Mouse (Mus musculus) intestine, embryonic 16.5 days (tissue): ENCODE measurements around the gene Rnase4. TPM values are rescaled to one million over a fixed set of nuclear protein-coding genes. Genes with fewer than 3 reads are reported as not detected.

Experiments used
- ATAC-seq: fragments of 200-750 bp; cut with Nextera tagmentation; 2 replicates; pipeline ENCODE4 v1.8.0; 2017; ENCODE audit warnings: moderate TSS enrichment, moderate library complexity
- H3K27ac ChIP-seq: fragments of 300-500 bp; sonication (generic); 2 replicates; pipeline ENCODE4 v1.5.1; 2014; ENCODE audit warnings: mild to moderate bottlenecking, low read length
- H3K27me3 ChIP-seq: fragments of 300-500 bp; sonication (generic); replicated peaks from 2 replicates; pipeline ENCODE4 v1.6.1; 2014; ENCODE audit warnings: low read length, control low read depth, mixed read lengths; ENCODE audit not compliant: control insufficient read depth, insufficient read depth
- H3K36me3 ChIP-seq: fragments of 300-500 bp; sonication (generic); 2 replicates; pipeline ENCODE4 v1.6.1; 2014; ENCODE audit warnings: low read length, control low read depth; ENCODE audit not compliant: control insufficient read depth, insufficient read depth
- H3K4me1 ChIP-seq: fragments of 300-500 bp; sonication (generic); 2 replicates; pipeline ENCODE4 v1.6.1; 2014; ENCODE audit warnings: low read length, control low read depth, mixed read lengths; ENCODE audit not compliant: control insufficient read depth, insufficient read depth
- H3K4me2 ChIP-seq: fragments of 300-500 bp; sonication (generic); 2 replicates; pipeline ENCODE4 v1.6.1; 2014; ENCODE audit warnings: low read depth, low read length, control low read depth
- H3K4me3 ChIP-seq: fragments of 300-500 bp; sonication (generic); 2 replicates; pipeline ENCODE4 v1.5.1; 2014; ENCODE audit warnings: mild to moderate bottlenecking, low read length
- H3K9ac ChIP-seq: fragments of 300-500 bp; sonication (generic); 2 replicates; pipeline ENCODE4 v1.6.1; 2014; ENCODE audit warnings: low read depth, low read length
- H3K9me3 ChIP-seq: fragments of 300-500 bp; sonication (generic); 2 replicates; pipeline ENCODE4 v1.6.1; 2016; ENCODE audit warnings: low read length, control low read depth; ENCODE audit not compliant: control insufficient read depth
- WGBS: fragments of 180-500 bp; shearing (Covaris S2); extraction: QIAGEN DNeasy Blood & Tissue Kit; methylation state at CpG from one replicate; pipeline ENCODE4 v1.1.7; 2014; 5-methylcytosine and 5-hydroxymethylcytosine counted together
- polyA plus RNA-seq: library from polyadenylated mRNA; unstranded; fragments of >200 nt; fragmentation: Nextera tagmentation; extraction: Ambion mirVana; gene quantifications from 2 replicates; pipeline ENCODE4 v1.2.1, GENCODE M21; 2015

The Rnase4 gene
- polyA plus RNA-seq, 1 experiment from 2014 or later = 288 TPM

- Histone ChIP-seq H3K4me2 (no peak overlapping the region), H3K36me3 (no peaks in the 10 kb centered on the region), H3K27me3 (no peaks in the 10 kb centered on the region), H3K4me1 (no peaks in the 10 kb centered on the region), H3K9ac (no peak overlapping the region), H3K4me3 (no peak overlapping the region), H3K27ac (no peak overlapping the region), H3K9me3 (no peaks in the 10 kb centered on the region)
- 77% methylated on average over 7 of the region's 7 CpGs for WGBS
- ATAC-seq = no peak
Measured at GRCm38 (mm10) chr14:51131086-51131815, 40.4 kb downstream of the Rnase4 start.

DNA sequence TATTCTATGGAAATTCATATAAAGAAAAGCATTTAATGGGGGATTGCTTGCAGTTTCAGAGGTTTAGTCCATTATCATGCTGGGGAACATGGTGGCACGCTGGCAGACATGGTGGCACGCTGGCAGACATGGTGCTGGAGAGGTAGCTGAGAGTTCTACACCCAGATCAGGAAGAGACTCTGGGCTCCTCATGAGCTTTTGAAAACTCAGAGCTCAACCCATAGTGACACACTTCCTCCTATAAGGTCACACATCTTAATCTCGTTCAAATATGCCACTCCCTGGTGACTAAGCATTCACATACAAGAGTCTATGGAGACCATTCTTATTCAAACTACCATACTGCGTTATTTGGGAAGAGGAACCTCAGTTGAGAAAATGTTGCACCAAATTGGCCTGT lies 41.5 kb downstream of the Rnase4 start:
- Histone ChIP-seq H3K36me3 (no peaks in the 10 kb centered on the region), H3K4me3 (no peak overlapping the region), H3K9ac (no peak overlapping the region), H3K9me3 (no peaks in the 10 kb centered on the region), H3K27me3 (no peaks in the 10 kb centered on the region), H3K4me1 (no peaks in the 10 kb centered on the region), H3K4me2 (no peak overlapping the region), H3K27ac (no peak overlapping the region)
- peak; percentile 50; the same call in 1 of the 2 replicates for ATAC-seq
- 82% methylated on average over 4 of the region's 4 CpGs for WGBS

DNA sequence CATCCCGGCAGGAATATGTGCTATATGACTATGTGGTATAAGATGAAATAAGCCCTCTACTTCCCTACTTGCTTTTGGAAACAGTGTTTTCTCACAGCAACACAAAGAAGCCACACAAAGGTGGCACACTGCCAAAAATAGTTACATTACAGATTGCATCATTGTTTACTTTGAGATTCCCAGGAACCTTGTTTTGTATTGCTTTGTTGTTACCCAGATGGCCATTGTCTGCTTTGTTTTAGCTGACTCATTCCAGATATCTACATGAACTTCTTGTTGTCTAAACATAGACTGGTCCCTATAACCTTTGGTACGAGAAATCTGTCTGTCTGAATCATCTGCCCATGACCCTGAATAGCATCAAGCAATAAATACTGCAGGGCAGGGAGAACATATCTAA lies 49.5 kb downstream of the Rnase4 start:
- H3K9ac ChIP-seq = no peak overlapping the region
- no peaks in the 10 kb centered on the region for H3K27me3 ChIP-seq
- no peak overlapping the region for H3K27ac ChIP-seq
- H3K4me1 ChIP-seq = peaks cover 4% of the 10 kb centered on the region; the same call in 1 of the 2 replicates
- no peak overlapping the region for H3K4me3 ChIP-seq
- no peaks in the 10 kb centered on the region for H3K36me3 ChIP-seq
- H3K4me2 ChIP-seq = no peak overlapping the region
- no peaks in the 10 kb centered on the region for H3K9me3 ChIP-seq
- peak; percentile 33; the same call in 1 of the 2 replicates for ATAC-seq
- 55% methylated on average over 2 of the region's 2 CpGs for WGBS

DNA sequence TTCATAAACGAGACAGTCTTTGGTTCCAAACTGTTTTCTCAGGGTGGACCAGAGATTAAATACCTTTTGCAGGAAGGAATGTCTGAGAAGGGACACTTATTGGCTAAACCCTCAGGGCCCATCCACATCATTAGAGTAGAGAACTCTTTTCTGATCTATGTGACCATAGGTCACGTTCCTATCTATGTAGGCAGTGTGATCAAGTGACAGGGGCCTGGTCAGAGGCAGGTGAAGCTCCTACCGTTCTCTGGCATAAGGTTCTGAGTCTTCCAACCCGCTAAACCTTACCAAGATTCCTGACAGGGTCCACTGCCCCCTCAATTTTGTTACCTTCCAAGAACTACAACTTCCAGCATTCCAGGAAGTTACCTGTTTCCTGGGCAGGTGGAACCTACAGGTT lies 51.2 kb downstream of the Rnase4 start:
- Histone ChIP-seq H3K27ac (no peak overlapping the region), H3K4me1 (peaks cover 8% of the 10 kb centered on the region; the same call in 1 of the 2 replicates)

GRCm38 (mm10) chr14:51142568-51142967 lies 51.7 kb downstream of the Rnase4 start:
- H3K36me3 ChIP-seq = no peaks in the 10 kb centered on the region
- H3K4me2 ChIP-seq = no peak overlapping the region
- H3K4me3 ChIP-seq = no peak overlapping the region
- H3K27ac ChIP-seq = no peak overlapping the region
- no peaks in the 10 kb centered on the region for H3K9me3 ChIP-seq
- WGBS = 77% methylated on average over 3 of the region's 3 CpGs
- peaks cover 10% of the 10 kb centered on the region; the same call in 1 of the 2 replicates for H3K4me1 ChIP-seq
- ATAC-seq = peak; percentile 32; the same call in 1 of the 2 replicates
- H3K9ac ChIP-seq = no peak overlapping the region
- H3K27me3 ChIP-seq = no peaks in the 10 kb centered on the region

More for the DNA sequence above, 51.2 kb downstream of the Rnase4 start:
- WGBS = 86% methylated on average over 4 of the region's 4 CpGs
- Histone ChIP-seq H3K9me3 (no peaks in the 10 kb centered on the region), H3K4me2 (no peak overlapping the region), H3K4me3 (no peak overlapping the region), H3K9ac (no peak overlapping the region), H3K36me3 (no peaks in the 10 kb centered on the region), H3K27me3 (no peaks in the 10 kb centered on the region)
- ATAC-seq = peak; percentile 38; the same call in 1 of the 2 replicates

GRCm38 (mm10) chr14:51143287-51143686 lies 52.4 kb downstream of the Rnase4 start:
- H3K9ac ChIP-seq = no peak overlapping the region
- 51% methylated on average over 4 of the region's 4 CpGs for WGBS

DNA sequence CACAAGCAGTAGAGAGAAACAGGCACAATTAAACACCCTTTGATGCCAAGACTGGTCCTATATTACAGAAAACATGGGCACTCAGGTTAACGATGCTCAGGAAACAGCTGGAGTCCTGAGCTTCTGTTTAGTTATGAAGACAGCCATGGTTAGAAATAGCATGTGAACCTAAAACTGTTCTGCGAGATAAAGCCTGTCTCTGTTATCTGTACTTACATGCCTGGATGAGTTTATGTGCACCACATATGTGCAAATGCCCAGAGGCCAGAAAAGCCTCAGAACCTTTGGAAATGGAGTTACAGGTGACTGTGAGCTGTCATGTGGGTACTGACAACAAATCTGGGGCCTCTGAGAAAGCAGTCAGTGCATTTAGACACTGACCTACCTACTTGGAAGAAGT lies 53.1 kb downstream of the Rnase4 start:
- H3K4me3 ChIP-seq = no peak overlapping the region
- H3K9ac ChIP-seq = no peak overlapping the region
- H3K36me3 ChIP-seq = no peaks in the 10 kb centered on the region
- no peaks in the 10 kb centered on the region for H3K9me3 ChIP-seq
- H3K4me2 ChIP-seq = no peak overlapping the region
- peaks cover 15% of the 10 kb centered on the region; the same call in 1 of the 2 replicates for H3K4me1 ChIP-seq
- no peaks in the 10 kb centered on the region for H3K27me3 ChIP-seq
- 71% methylated on average over 2 of the region's 2 CpGs for WGBS
- ATAC-seq = no peak
- H3K27ac ChIP-seq = no peak overlapping the region

More at GRCm38 (mm10) chr14:51143287-51143686, 52.4 kb downstream of the Rnase4 start:
- Histone ChIP-seq H3K4me3 (no peak overlapping the region), H3K4me1 (peaks cover 15% of the 10 kb centered on the region; the same call in 1 of the 2 replicates), H3K27me3 (no peaks in the 10 kb centered on the region), H3K4me2 (no peak overlapping the region), H3K9me3 (no peaks in the 10 kb centered on the region), H3K27ac (no peak overlapping the region), H3K36me3 (no peaks in the 10 kb centered on the region)
- ATAC-seq = no peak

- Histone ChIP-seq H3K4me1 (peaks cover 15% of the 10 kb centered on the region; the same call in 1 of the 2 replicates), H3K27ac (no peak overlapping the region), H3K9ac (no peak overlapping the region), H3K4me3 (no peak overlapping the region), H3K36me3 (no peaks in the 10 kb centered on the region), H3K4me2 (no peak overlapping the region), H3K9me3 (no peaks in the 10 kb centered on the region), H3K27me3 (no peaks in the 10 kb centered on the region)
- no peak for ATAC-seq
- 94% methylated on average over 4 of the region's 4 CpGs for WGBS
Measured at GRCm38 (mm10) chr14:51144451-51144850, 53.6 kb downstream of the Rnase4 start.

DNA sequence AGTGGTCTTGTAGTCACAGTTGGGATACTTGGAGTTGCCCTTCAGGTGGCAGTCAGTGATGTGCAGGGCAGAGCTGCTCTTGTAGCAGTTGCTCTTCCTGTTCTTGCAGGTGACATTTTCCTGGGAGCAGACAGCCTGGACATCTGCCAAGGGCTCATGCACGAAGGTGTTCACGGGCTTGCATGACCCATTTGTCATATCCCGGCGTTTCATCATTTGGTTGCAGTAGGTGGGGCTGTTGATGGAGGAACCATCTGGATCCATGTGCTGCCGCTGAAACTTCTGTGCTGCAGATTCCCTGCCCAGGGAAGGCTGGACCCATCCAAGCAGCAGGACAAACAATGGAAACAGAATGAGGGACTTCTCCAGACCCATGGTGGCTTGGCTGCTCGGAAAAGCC lies 54.6 kb downstream of the Rnase4 start:
- no peaks in the 10 kb centered on the region for H3K9me3 ChIP-seq
- H3K36me3 ChIP-seq = no peaks in the 10 kb centered on the region
- H3K9ac ChIP-seq = no peak overlapping the region
- no peaks in the 10 kb centered on the region for H3K27me3 ChIP-seq
- H3K4me3 ChIP-seq = no peak overlapping the region
- 78% methylated on average over 6 of the region's 6 CpGs for WGBS
- no peak overlapping the region for H3K27ac ChIP-seq
- H3K4me1 ChIP-seq = peaks cover 13% of the 10 kb centered on the region; the same call in 1 of the 2 replicates
- H3K4me2 ChIP-seq = no peak overlapping the region
- no peak for ATAC-seq
